Mouse (Mus musculus) adrenal gland, postnatal 0 days (tissue): ENCODE results near the gene Ccdc58. TPM values are rescaled to one million over a fixed set of nuclear protein-coding genes. Genes with fewer than 3 reads are reported as not detected.

ENCODE experiments used
- polyA plus RNA-seq: library from polyadenylated mRNA; unstranded; fragments of >200 nt; fragmentation: Nextera tagmentation; extraction: Ambion mirVana; gene quantifications from 2 replicates; pipeline ENCODE4 v1.2.1, GENCODE M21; 2015

The Ccdc58 gene
- polyA plus RNA-seq: 97.1 and 117 TPM in 2 replicates

GRCm38 (mm10) chr16:36071450-36072379, at the start of gene Ccdc58, which contains the start of gene Fam162a:
Gene Ccdc58 (plus strand): TSS chr16:36071685.
Gene Fam162a (minus strand): TSS chr16:36071594.

GRCm38 (mm10) chr16:36040640-36041624, 30.6 kb upstream of the Ccdc58 start, which contains the start of gene Wdr5b:
Gene Wdr5b (plus strand): TSS chr16:36041190.

GRCm38 (mm10) chr16:36131141-36131540, 59.7 kb downstream of the Ccdc58 start, which contains the start of gene Csta1:
Gene Csta1 (minus strand): TSS chr16:36131241.

Other genes starting within 250 kb of the Ccdc58 start
- gene Parp14, start 200.1 kb upstream of the Ccdc58 start, polyA plus RNA-seq: 2.3 and 3.6 TPM in 2 replicates
- gene Parp9, start 133.2 kb upstream of the Ccdc58 start, polyA plus RNA-seq: 13.1 and 18.2 TPM in 2 replicates
- 4.4 and 5.1 TPM in 2 replicates for gene Dtx3l, start 132.5 kb upstream of the Ccdc58 start, polyA plus RNA-seq
- gene Kpna1, start 92.9 kb upstream of the Ccdc58 start, polyA plus RNA-seq: 13.0 and 19.4 TPM in 2 replicates
- 5.3 and 5.7 TPM in 2 replicates for gene Wdr5b, start 30.5 kb upstream of the Ccdc58 start, polyA plus RNA-seq
- gene Fam162a, start 91 bp upstream of the Ccdc58 start, polyA plus RNA-seq: 407 and 445 TPM in 2 replicates
- gene Csta1, start 59.6 kb downstream of the Ccdc58 start, polyA plus RNA-seq: 1.3 TPM in 1 of 2 replicates, not detected in the other
- gene Stfa2l1, start 85.1 kb downstream of the Ccdc58 start, polyA plus RNA-seq: 15.1 and 21.6 TPM in 2 replicates
- gene Gm5483, start 112.5 kb downstream of the Ccdc58 start, polyA plus RNA-seq: 40.0 and 104 TPM in 2 replicates
- 2.9 and 6.2 TPM in 2 replicates for gene Gm5416, start 138.7 kb downstream of the Ccdc58 start, polyA plus RNA-seq
- gene 2010005H15Rik, start 149.8 kb downstream of the Ccdc58 start, polyA plus RNA-seq: 24.4 and 62.6 TPM in 2 replicates
- 92.8 and 206 TPM in 2 replicates for gene Stfa1, start 205.3 kb downstream of the Ccdc58 start, polyA plus RNA-seq